Mouse (Mus musculus) liver, embryonic 11.5 days (tissue): ENCODE results near the gene Tmem143. TPM values are rescaled to one million over a fixed set of nuclear protein-coding genes. Genes with fewer than 3 reads are reported as not detected.

Experiments used
- ATAC-seq: fragments of 200-750 bp; cut with Nextera tagmentation; replicated peaks from 2 replicates; pipeline ENCODE4 v1.8.0; 2017; ENCODE audit warnings: moderate number of reproducible peaks, mild to moderate bottlenecking, moderate TSS enrichment, moderate library complexity; ENCODE audit not compliant: low FRiP score
- DNase-seq: peaks from one replicate; pipeline ENCODE4 v3.0.0-alpha.2; 2017; ENCODE audit warnings: low spot score
- H3K27ac ChIP-seq: fragments of 300-500 bp; sonication (generic); 2 replicates; pipeline ENCODE4 v1.5.1; 2014; ENCODE audit warnings: mild to moderate bottlenecking, low read depth, low read length, control low read depth
- H3K27me3 ChIP-seq: fragments of 300-500 bp; sonication (generic); replicated peaks from 2 replicates; pipeline ENCODE4 v1.6.1; 2014; ENCODE audit warnings: low read length, mixed read lengths; ENCODE audit not compliant: control insufficient read depth, insufficient read depth
- H3K36me3 ChIP-seq: fragments of 300-500 bp; sonication (generic); 2 replicates; pipeline ENCODE4 v1.6.1; 2014; ENCODE audit warnings: mild to moderate bottlenecking, low read length, moderate library complexity, mixed read lengths; ENCODE audit not compliant: control insufficient read depth, insufficient read depth
- H3K4me1 ChIP-seq: fragments of 300-500 bp; sonication (generic); replicated peaks from 2 replicates; pipeline ENCODE4 v1.6.1; 2014; ENCODE audit warnings: low read length, mixed read lengths; ENCODE audit not compliant: control insufficient read depth, insufficient read depth
- H3K4me2 ChIP-seq: fragments of 300-500 bp; sonication (generic); 2 replicates; pipeline ENCODE4 v1.6.1; 2014; ENCODE audit warnings: mild to moderate bottlenecking, control low read depth, moderate library complexity
- H3K4me3 ChIP-seq: fragments of 300-500 bp; sonication (generic); 2 replicates; pipeline ENCODE4 v1.5.1; 2014; ENCODE audit warnings: low read depth, low read length, control low read depth
- H3K9ac ChIP-seq: fragments of 300-500 bp; sonication (generic); 2 replicates; pipeline ENCODE4 v1.6.1; 2014; ENCODE audit warnings: low read depth, low read length, control low read depth
- H3K9me3 ChIP-seq: fragments of 300-500 bp; sonication (generic); 2 replicates; pipeline ENCODE4 v1.6.1; 2016; ENCODE audit warnings: low read length, inconsistent platforms, mixed read lengths; ENCODE audit not compliant: control insufficient read depth
- WGBS: fragments of 180-500 bp; shearing (Covaris S2); extraction: QIAGEN DNeasy Blood & Tissue Kit; methylation state at CpG from one replicate; pipeline ENCODE4 v1.1.7; 2014; 5-methylcytosine and 5-hydroxymethylcytosine counted together
- polyA plus RNA-seq: library from polyadenylated mRNA; unstranded; fragments of >200 nt; fragmentation: Nextera tagmentation; extraction: Ambion mirVana; gene quantifications from 2 replicates; pipeline ENCODE4 v1.2.1, GENCODE M21; 2014

Tmem143 gene
- polyA plus RNA-seq, 1 experiment from 2014 or later, result 5.8 TPM

DNA sequence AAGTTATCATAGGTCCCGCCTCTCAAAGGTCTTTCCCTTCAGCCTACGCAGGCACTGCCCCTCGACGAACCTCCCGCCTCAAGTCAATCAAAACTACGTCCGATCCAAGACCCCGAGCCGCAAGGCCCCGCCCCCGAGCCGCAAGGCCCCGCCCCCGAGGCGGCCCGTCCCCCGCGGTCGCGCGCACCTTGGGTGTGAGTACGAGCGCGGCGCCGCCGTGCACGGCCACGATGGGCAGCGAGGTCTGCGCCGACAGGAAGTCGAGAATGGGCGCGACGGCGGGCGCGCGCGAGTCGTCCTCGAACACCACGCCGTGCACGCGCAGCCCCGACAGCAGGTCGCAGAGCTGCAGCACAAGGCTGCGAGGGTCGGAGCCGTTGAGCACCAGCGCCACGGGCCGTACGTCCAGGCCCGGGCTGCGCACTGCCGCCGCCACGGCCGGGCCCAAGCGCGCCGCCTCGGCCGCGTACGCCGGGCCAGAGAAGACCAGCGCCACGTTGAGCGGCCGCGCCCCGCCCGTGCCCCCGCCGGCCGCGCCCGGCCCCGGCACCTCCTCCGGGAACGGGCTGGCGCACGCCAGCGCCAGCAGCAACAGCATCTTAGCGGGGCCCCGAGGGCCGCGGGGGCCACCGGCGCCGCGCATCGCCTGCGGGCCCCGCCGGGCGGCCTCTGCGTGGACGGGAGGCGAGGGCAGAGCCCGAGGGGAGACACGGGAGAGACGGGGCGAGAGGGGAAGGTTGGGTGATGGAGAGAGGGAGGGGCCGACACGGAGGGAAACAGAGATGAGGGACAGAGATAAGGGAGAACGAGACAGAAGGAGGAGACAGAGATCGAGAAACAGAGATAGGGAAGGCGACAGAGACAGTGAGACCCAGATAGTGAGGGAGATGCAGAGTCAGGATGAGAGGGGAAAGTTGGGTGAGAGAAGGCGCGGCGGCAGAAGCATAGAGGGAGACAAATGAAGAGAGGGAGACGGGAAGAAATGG is 30.5 kb upstream of the Tmem143 start:
- Histone ChIP-seq H3K4me2 (peak overlapping the region; percentile 96), H3K27me3 (peaks cover 57% of the 10 kb centered on the region), H3K4me3 (peak overlapping the region; percentile 76), H3K4me1 (peaks cover 11% of the 10 kb centered on the region), H3K9me3 (no peaks in the 10 kb centered on the region), H3K9ac (peak overlapping the region; percentile 78), H3K27ac (peak overlapping the region; percentile 32; the same call in 1 of the 2 replicates), H3K36me3 (no peaks in the 10 kb centered on the region)
- DNase-seq (peak; percentile 93), ATAC-seq (peak; percentile 73)
- WGBS, result under 1% methylated on average over 115 of the region's 117 CpGs

GRCm38 (mm10) chr7:45867871-45868270 is 28.9 kb upstream of the Tmem143 start:
- DNase-seq (no peak), ATAC-seq (no peak)
- Histone ChIP-seq H3K27me3 (peaks cover 59% of the 10 kb centered on the region), H3K36me3 (no peaks in the 10 kb centered on the region), H3K9ac (no peak overlapping the region), H3K4me2 (no peak overlapping the region; the same call in 1 of the 2 replicates), H3K9me3 (no peaks in the 10 kb centered on the region), H3K4me3 (no peak overlapping the region), H3K27ac (no peak overlapping the region), H3K4me1 (peaks cover 11% of the 10 kb centered on the region)
- WGBS, result 36% methylated on average over 2 of the region's 2 CpGs

DNA sequence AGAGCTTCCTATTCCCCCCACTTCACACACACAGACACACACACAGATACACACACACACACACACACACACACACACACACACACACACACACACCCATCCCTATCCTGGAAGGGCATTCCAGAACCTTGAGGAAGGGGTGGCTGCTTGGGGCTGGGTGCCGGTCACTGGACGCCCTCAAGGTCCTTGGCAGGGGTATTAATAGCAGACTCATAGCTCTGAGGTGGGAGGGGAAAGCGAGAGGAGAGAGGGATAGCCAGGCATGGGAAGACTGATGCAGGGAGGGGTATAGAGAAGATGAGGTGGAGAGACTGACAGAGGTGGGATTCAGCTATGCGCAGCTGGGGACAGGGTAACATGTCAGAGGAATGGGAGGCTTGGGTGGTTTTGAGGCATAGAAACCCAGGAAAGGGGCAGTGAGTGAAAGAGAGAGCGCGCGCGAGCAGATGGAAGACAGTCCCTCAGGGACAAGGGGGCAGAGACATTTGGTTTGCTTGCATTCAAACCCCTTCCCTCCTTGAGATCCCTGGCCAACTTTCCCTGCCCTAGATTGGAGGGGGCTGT is 27.6 kb upstream of the Tmem143 start:
- DNase-seq (no peak), ATAC-seq (no peak)
- Histone ChIP-seq H3K9me3 (no peaks in the 10 kb centered on the region), H3K9ac (no peak overlapping the region), H3K4me3 (no peak overlapping the region), H3K4me2 (no peak overlapping the region), H3K36me3 (no peaks in the 10 kb centered on the region), H3K27me3 (peaks cover 59% of the 10 kb centered on the region), H3K4me1 (peaks cover 15% of the 10 kb centered on the region), H3K27ac (no peak overlapping the region)
- 17% methylated on average over 8 of the region's 8 CpGs for WGBS

DNA sequence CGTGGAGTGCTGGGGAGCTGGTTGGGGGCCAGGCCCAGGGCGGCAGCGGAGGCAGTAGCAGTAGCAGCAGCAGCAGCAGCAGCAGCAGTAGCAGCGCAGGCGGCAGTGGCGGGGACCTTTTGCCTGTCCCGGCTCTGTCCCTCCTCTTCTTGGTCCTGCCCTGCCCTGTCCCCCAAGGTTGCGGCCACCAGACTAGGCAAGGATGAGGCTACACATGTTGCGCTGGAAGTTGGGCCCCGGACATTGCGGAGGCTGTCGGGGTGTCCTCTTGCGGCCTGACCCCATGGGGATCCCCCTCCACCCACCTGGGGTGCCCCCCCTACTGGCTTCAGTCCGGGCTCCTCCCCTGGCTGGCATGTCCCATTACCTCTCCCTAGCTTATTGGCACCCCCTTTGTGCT is 27.0 kb upstream of the Tmem143 start:
- H3K27me3 ChIP-seq, result peaks cover 59% of the 10 kb centered on the region
- no peaks in the 10 kb centered on the region for H3K9me3 ChIP-seq
- DNase-seq (no peak), ATAC-seq (no peak)
- no peak overlapping the region for H3K9ac ChIP-seq
- H3K27ac ChIP-seq, result no peak overlapping the region
- peak overlapping the region; percentile 55 for H3K4me2 ChIP-seq
- 4% methylated on average over 14 of the region's 14 CpGs for WGBS
- H3K4me3 ChIP-seq, result no peak overlapping the region
- H3K4me1 ChIP-seq, result peaks cover 21% of the 10 kb centered on the region
- H3K36me3 ChIP-seq, result peaks cover under 1% of the 10 kb centered on the region; the same call in 1 of the 2 replicates

DNA sequence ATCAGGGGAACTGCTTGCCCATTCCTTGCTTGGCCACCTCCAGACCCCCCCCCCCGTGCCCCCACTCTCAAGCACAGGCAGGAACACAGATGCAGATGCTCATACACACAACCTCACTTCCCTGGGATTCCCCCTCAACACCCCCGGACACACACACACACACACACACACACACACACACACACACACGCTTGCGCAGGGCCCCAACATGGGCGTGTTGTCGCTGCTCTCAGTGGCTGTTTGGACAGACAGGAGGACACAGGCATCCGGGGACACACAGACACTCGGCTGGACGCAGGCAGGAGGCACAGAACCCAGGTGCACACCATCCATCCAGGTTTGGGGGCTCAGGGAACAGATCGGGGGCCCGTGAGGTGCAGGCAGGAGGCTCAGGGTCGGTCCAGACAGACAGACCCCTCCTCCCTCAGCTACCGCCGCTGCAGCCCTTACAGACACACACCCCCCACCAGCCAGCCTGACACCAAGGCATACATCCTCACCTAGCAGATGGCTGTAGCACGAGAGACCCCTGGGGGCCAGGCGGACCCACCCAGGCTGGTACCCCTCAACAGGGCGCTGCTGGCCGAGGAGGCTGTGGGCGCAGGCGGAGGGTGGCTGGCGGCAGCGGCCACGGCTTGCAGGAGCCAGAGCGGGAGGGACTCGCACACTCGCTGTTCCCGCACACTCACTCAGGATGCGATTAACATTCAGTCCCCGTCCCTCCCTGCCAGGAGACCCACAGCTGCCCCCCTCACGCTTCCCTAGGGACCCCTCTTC is 26.3 kb upstream of the Tmem143 start:
- Histone ChIP-seq H3K9me3 (no peaks in the 10 kb centered on the region), H3K27ac (no peak overlapping the region), H3K4me1 (peaks cover 25% of the 10 kb centered on the region), H3K36me3 (peaks cover 6% of the 10 kb centered on the region), H3K4me3 (peak overlapping the region; percentile 21), H3K9ac (no peak overlapping the region; the same call in 1 of the 2 replicates), H3K4me2 (peak overlapping the region; percentile 55), H3K27me3 (peaks cover 59% of the 10 kb centered on the region)
- DNase-seq, result no peak
- no peak for ATAC-seq
- 3% methylated on average over 30 of the region's 30 CpGs for WGBS

GRCm38 (mm10) chr7:45872624-45873023 is 24.1 kb upstream of the Tmem143 start, which contains the start of gene Kdelr1:
TSS of gene Kdelr1 (plus strand) at chr7:45872772.
- DNase-seq (peak; percentile 84), ATAC-seq (peak; percentile 75)
- peak within 1 kb of the TSS; percentile 91 for H3K27ac ChIP-seq
- H3K9me3 ChIP-seq, result no peaks in the 10 kb centered on the region
- 0% methylated on average over 18 of the region's 18 CpGs for WGBS
- H3K9ac ChIP-seq, result peak within 1 kb of the TSS; percentile 95
- peaks cover 21% of the 10 kb centered on the region for H3K36me3 ChIP-seq
- H3K27me3 ChIP-seq, result peaks cover 45% of the 10 kb centered on the region
- H3K4me3 ChIP-seq, result peak within 1 kb of the TSS; percentile 92
- peak within 1 kb of the TSS; percentile 91 for H3K4me2 ChIP-seq
- H3K4me1 ChIP-seq, result peaks cover 22% of the 10 kb centered on the region

DNA sequence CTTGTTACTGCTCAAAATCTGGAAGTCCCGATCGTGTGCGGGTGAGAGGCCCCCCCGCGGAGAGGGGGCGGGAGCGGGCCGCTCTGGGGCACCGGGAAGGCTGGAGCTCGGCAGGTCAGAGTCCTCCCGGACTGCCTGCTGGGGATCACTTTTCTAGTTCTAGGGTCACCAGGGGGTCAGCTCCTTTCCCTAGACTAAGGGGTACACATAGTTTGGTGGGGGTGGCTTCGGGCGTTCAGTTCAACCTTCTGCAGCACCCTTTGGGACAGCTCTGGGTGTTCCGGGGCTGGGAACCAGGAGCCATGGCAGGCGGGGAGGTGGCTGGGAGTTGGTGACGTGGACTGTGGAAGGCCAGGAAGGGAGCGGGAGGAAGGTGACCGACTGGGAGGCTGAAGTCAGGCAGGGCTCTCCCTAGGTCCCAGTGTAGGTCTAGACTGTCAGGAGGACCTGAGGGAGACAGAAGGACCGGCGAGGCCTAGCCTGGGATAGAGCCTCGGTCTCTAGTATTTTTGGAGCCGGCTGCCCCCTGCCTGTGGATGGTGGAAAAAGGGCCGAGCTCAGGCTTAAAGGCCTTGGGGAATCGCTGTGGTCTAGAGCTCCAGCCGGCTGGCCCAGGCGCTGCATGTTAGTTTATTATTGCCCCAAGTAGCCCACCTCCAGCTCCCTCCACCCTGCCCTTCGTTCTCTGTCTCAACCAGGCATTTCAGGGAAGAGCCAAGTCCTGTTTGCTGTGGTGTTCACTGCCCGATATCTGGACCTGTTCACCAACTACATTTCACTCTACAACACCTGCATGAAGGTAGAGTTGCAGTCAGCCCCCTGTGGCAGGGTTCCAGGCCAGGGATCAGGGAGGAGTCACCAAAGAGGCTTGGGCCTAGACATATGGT is 23.4 kb upstream of the Tmem143 start:
- Histone ChIP-seq H3K4me3 (peak overlapping the region; percentile 92), H3K27me3 (peaks cover 39% of the 10 kb centered on the region), H3K9ac (peak overlapping the region; percentile 95), H3K4me2 (peak overlapping the region; percentile 91), H3K9me3 (no peaks in the 10 kb centered on the region), H3K36me3 (peaks cover 24% of the 10 kb centered on the region), H3K27ac (peak overlapping the region; percentile 91), H3K4me1 (peaks cover 20% of the 10 kb centered on the region)
- ATAC-seq, result peak; percentile 61
- DNase-seq, result peak; percentile 72
- 3% methylated on average over 28 of the region's 28 CpGs for WGBS
